Comparison of ENCODE assay signal across 8 mouse cellular contexts in the genomic region with DNA sequence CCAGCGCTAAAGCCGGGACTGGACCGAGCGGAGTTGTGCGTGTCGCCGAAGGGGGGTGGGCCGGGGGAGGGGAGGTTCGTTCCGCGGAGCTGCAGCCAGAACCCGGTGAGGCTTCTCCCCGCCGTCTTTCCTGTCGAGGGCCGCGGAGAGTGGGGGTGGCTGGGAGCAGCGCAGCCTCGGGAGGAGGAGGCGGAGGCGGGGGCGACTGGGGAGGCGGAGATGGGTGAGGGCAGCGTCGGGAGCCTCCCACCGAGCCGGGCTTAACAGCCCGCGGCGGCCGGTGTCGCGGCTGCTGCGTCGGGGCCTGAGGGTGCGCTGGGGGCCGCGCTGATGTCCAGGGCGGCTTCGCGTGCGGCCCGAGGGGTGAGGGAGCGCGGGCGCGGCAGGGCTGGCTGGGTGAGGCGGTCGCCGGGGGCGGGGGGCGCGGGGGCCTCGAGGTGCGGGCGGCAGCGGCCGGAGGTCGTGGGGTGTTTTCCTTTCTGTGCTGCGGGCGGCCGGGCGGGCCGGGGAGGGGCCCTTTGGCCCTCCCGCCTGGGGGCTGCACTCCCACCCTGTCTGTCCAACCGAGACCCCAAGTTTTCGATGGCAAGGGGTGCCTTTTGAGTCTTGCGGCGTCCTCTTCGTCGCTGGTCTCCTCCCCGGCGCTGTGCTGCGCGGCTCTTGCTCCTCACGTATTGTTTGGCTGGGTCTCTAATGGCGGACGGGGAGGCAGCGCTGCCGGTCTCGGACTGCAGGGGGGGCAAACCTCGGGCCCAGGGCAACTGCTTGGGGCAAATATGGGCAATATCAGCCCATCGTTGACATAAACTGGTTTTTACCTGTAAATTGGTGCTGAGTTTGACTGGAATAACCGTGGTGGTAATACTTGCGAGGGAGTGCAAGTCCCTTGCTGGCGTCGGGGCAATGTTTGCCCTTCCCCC. TPM values are rescaled to one million over a fixed set of nuclear protein-coding genes. Genes with fewer than 3 reads are reported as not detected.
DNase-seq lines count a peak whose midpoint lies in the region; ATAC-seq and TF ChIP-seq lines count a peak whose summit lies in the region.
"Not testable (repeated sequence)": the region's sequence is repeated elsewhere in the genome, so short reads cannot be mapped to it uniquely, and the experiment has no call there.

A gene (plus strand): TSS at position 60 of the 920 bp plus-strand sequence.

- H3K4me1 ChIP-seq in G1E (ENCODE audit: insufficient read depth, low read depth, low read length) = peaks cover 28% of the 10 kb centered on the region
- H3K4me1 ChIP-seq in forebrain, embryonic 16.5 days (replicated peaks; ENCODE audit: control insufficient read depth, insufficient read depth, low read length) = peaks cover 20% of the 10 kb centered on the region
- H3K4me1 ChIP-seq in lung, adult 2 months (ENCODE audit: control insufficient read depth, insufficient read depth, low read length) = not testable (repeated sequence)
- H3K4me1 ChIP-seq in neural tube, embryonic 15.5 days = peaks cover 32% of the 10 kb centered on the region

- peak within 1 kb of the TSS; percentile 94 for H3K9ac ChIP-seq in forebrain, embryonic 16.5 days (replicated peaks; ENCODE audit: low read depth, low read length)
- H3K9ac ChIP-seq in neural tube, embryonic 15.5 days (replicated peaks) = peak within 1 kb of the TSS; percentile 93

- not testable (repeated sequence) for H3K27me3 ChIP-seq in G1E (ENCODE audit: insufficient read depth, low read length); forebrain, embryonic 16.5 days (replicated peaks; ENCODE audit: control insufficient read depth, insufficient read depth, low read length); neural tube, embryonic 15.5 days (replicated peaks)

- peaks cover 29% of the 10 kb centered on the region for H3K36me3 ChIP-seq in G1E (replicated peaks)
- H3K36me3 ChIP-seq in forebrain, embryonic 16.5 days (ENCODE audit: control insufficient read depth, insufficient read depth); neural tube, embryonic 15.5 days: not testable (repeated sequence)

- 2% methylated on average over 31 of the region's 87 CpGs for WGBS in forebrain, embryonic 16.5 days
- WGBS in lung, adult 2 months = under 1% methylated on average over 40 of the region's 87 CpGs
- under 1% methylated on average over 37 of the region's 87 CpGs for WGBS in neural tube, embryonic 15.5 days

- peak; percentile 52 for ATAC-seq in G1E (ENCODE audit: extremely low read depth, insufficient number of reproducible peaks, low FRiP score, poor library complexity, severe bottlenecking)
- peak; percentile 16 for ATAC-seq in forebrain, embryonic 16.5 days
- peak; percentile 42 for ATAC-seq in neural tube, embryonic 15.5 days (ENCODE audit: low FRiP score)

- 0 out of 2 replicates have a peak, but pooled peaks have one; percentile 1 for TF ChIP-seq POLR2A in lung, adult 2 months (IDR thresholded peaks at IDR 0.05; ENCODE audit: borderline replicate concordance, extremely low read depth, low read depth, low read length)

- peak within 1 kb of the TSS; percentile 72 for H3K4me2 ChIP-seq in forebrain, embryonic 16.5 days (ENCODE audit: low read length)
- peak within 1 kb of the TSS; percentile 73 for H3K4me2 ChIP-seq in neural tube, embryonic 15.5 days

- intact Hi-C loops in heart, postnatal 25 days (cut with DNase I) = loop anchor here (2.0 to 5.0 kb wide), 2 partner anchors 75 to 218 kb away; a partner anchor contains a TSS

- DNase-seq in G1E (ENCODE audit: low spot score) = peak; percentile 73
- peak; percentile 69 to 74 for DNase-seq in cerebellum, adult 18-20 months
- DNase-seq in heart, postnatal 25 days (ENCODE audit: low spot score) = peak; percentile 53
- DNase-seq in layer of hippocampus, adult 2 months (ENCODE audit: low spot score in 2 of 2) = peak; percentile 53 to 62
- DNase-seq in lung, adult 2 months = peak; percentile 84
- DNase-seq in testis, postnatal 10 days (ENCODE audit: low spot score) = peak; percentile 83

- peak within 1 kb of the TSS; percentile 99 for H3K27ac ChIP-seq in forebrain, embryonic 16.5 days (ENCODE audit: low read length)
- peak within 1 kb of the TSS; percentile 98 for H3K27ac ChIP-seq in layer of hippocampus, adult 2 months
- peak within 1 kb of the TSS; percentile 99 for H3K27ac ChIP-seq in neural tube, embryonic 15.5 days (replicated peaks)

- peak; percentile 25; the same call in 1 of the 2 replicates for TF ChIP-seq CTCF in G1E (IDR thresholded peaks at IDR 0.05; ENCODE audit: low read depth, low read length)
- peak; percentile 79 for TF ChIP-seq CTCF in layer of hippocampus, adult 2 months (conservative IDR thresholded peaks at IDR 0.05)
- TF ChIP-seq CTCF in lung, adult 2 months (IDR thresholded peaks at IDR 0.05; ENCODE audit: insufficient read depth, low read length) = not testable (repeated sequence)

- peak within 1 kb of the TSS; percentile 87 for H3K4me3 ChIP-seq in G1E (ENCODE audit: low read depth, low read length)
- H3K4me3 ChIP-seq in forebrain, embryonic 16.5 days (replicated peaks; ENCODE audit: low read length) = peak within 1 kb of the TSS; percentile 89
- peak within 1 kb of the TSS; percentile 98 for H3K4me3 ChIP-seq in layer of hippocampus, adult 2 months
- peak within 1 kb of the TSS; percentile 95 for H3K4me3 ChIP-seq in lung, adult 2 months (replicated peaks; ENCODE audit: extremely low read depth, low read depth, low read length)
- peak within 1 kb of the TSS; percentile 64 for H3K4me3 ChIP-seq in neural tube, embryonic 15.5 days (replicated peaks)

- H3K9me3 ChIP-seq in G1E (replicated peaks); forebrain, embryonic 16.5 days (ENCODE audit: control insufficient read depth, low read length); neural tube, embryonic 15.5 days (replicated peaks): not testable (repeated sequence)

RNA-seq across cellular contexts. Expression of the gene that starts here (rescaled TPM):
- total RNA-seq in G1E (2014; fragmentation: Nextera tagmentation) = 118 and 147 TPM in 2 replicates
- 57.3 and 58.1 TPM in 2 replicates for total RNA-seq in G1E (2017)
- 0.97 and 2.1 TPM in 2 replicates for polyA plus RNA-seq in G1E (2012)
- polyA plus RNA-seq in forebrain, embryonic 16.5 days (2015; fragmentation: Nextera tagmentation; extraction: Ambion mirVana) = 75.6 and 80.0 TPM in 2 replicates
- 10 to 100 TPM; 31.2 to 36.2 TPM for total RNA-seq in heart, postnatal 25 days (2021)
- total RNA-seq in layer of hippocampus, adult 2 months (2021) = 100 to 1,000 TPM in 1 of 2 experiments, 10 to 100 TPM in 1; 93.1 to 103 TPM
- 5.6 and 11.0 TPM in 2 replicates for polyA plus RNA-seq in lung, adult 2 months (2012; rRNA removed)
- 47.3 and 47.8 TPM in 2 replicates for polyA plus RNA-seq in neural tube, embryonic 15.5 days (2015; fragmentation: Nextera tagmentation; extraction: Ambion mirVana)

Comparison
In these comparisons a context has a peak if more than half of its experiments do, and no peak if none do; other contexts are left out.
1. Peak in every context shown above with its lines: DNase-seq, ATAC-seq, H3K4me3 ChIP-seq and H3K27ac ChIP-seq.